Comparison of ENCODE assay signal across 10 mouse cellular contexts in the genomic region with DNA sequence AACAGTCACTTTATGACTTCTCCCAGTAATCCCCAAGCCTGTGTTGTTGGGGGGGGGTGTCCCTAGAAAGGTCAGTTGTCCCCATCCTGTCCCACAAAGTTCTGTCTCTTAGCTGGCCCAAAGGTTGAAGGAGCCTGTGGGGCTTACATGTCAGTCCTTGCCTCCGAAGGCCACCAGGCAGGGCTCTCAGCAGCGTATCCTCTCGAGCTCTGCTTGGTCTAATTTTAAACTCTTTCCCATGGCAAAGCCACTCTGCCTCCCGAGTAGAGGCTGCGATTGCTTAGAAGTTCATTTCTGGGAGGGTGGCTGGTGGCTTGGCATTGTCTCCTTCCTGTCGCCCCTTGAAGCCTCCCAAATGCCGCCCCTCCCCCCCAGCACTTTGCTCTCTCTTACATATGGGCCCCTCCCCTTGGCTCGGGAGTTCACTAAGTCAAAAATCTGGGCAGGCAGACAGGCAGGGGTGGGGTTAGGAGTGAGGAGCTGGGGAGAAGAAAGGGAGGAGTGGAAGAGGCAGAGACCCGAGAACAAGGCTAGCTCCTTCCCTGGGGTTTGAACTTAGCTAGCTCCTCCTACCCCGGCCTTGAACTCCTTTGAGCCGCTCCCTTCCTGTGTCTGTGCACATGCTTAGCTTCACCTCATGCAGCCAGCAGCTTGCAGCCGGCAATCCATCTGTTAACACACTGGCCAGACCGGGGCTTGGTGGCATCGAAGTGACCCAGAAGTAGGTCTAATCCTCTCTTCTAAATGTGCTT.
DNase-seq lines count a peak whose midpoint lies in the region; ATAC-seq and TF ChIP-seq lines count a peak whose summit lies in the region.
"Had no signal": no experiment of that assay in that cellular context is flagged by ENCODE, and none has a peak within 500 bp of the region (broad histone marks: within the 10 kb centered on the region; RNA-seq: fewer than 3 reads in every experiment).

No protein-coding gene starts in this region.

- ATAC-seq in hindbrain, embryonic 14.5 days (ENCODE audit: low FRiP score) = peak; percentile 14; the same call in 1 of the 2 replicates
- no peak; the same call in 1 of the 2 replicates for ATAC-seq in neural tube, embryonic 11.5 days (ENCODE audit: insufficient read depth, low FRiP score, low TSS enrichment)

- no peaks in the 10 kb centered on the region for H3K27me3 ChIP-seq in hindbrain, embryonic 14.5 days (ENCODE audit: control insufficient read depth, insufficient read depth, low read length)
- H3K27me3 ChIP-seq in liver, adult 2 months (ENCODE audit: control insufficient read depth, insufficient read depth, low read length) = no peaks in the 10 kb centered on the region
- no peaks in the 10 kb centered on the region for H3K27me3 ChIP-seq in neural tube, embryonic 11.5 days (ENCODE audit: control insufficient read depth, insufficient read depth, low read length)

- peaks cover 48% of the 10 kb centered on the region for H3K4me1 ChIP-seq in hindbrain, embryonic 14.5 days (replicated peaks; ENCODE audit: control insufficient read depth, insufficient read depth, low read length)
- no peaks in the 10 kb centered on the region for H3K4me1 ChIP-seq in liver, adult 2 months (ENCODE audit: control insufficient read depth, insufficient read depth, low read length)
- H3K4me1 ChIP-seq in neural tube, embryonic 11.5 days (ENCODE audit: control insufficient read depth, insufficient read depth, low read length) = peaks cover 35% of the 10 kb centered on the region

- no peak overlapping the region for H3K9ac ChIP-seq in hindbrain, embryonic 14.5 days
- no peak overlapping the region for H3K9ac ChIP-seq in liver, adult 2 months (ENCODE audit: low read depth, low read length)
- H3K9ac ChIP-seq in neural tube, embryonic 11.5 days (ENCODE audit: low read length) = peak overlapping the region; percentile 36; the same call in 1 of the 2 replicates
- H3K9ac ChIP-seq: liver, embryonic 14.5 days had no signal

- no peak for TF ChIP-seq POLR2A in brain, embryonic 14.5 days (IDR thresholded peaks at IDR 0.05; ENCODE audit: borderline replicate concordance, extremely low read depth, insufficient read depth, insufficient read length, poor library complexity, severe bottlenecking)
- TF ChIP-seq POLR2A in liver, adult 2 months (IDR thresholded peaks at IDR 0.05; ENCODE audit: extremely low read depth, insufficient read depth, low read length) = no peak

- no peak for TF ChIP-seq CTCF in brain, embryonic 14.5 days (IDR thresholded peaks at IDR 0.05; ENCODE audit: borderline replicate concordance, extremely low read depth, insufficient read depth, insufficient read length)
- TF ChIP-seq CTCF in gastrocnemius, adult 2 months (IDR thresholded peaks at IDR 0.05) = peak; percentile 14; the same call in 1 of the 2 replicates
- no peak for TF ChIP-seq CTCF in liver, adult 2 months (IDR thresholded peaks at IDR 0.05; ENCODE audit: low read depth, low read length)

- DNase-seq in CD4-positive helper T cell, adult 2 months (ENCODE audit: low read depth, low spot score) = peak; percentile 4
- DNase-seq in brain, embryonic 14.5 days (ENCODE audit: low read depth) = peak; percentile 68
- DNase-seq in gastrocnemius, adult 2 months = peak; percentile 88
- no peak for DNase-seq in hindbrain, embryonic 14.5 days (ENCODE audit: low spot score)
- peak; percentile 7 for DNase-seq in liver, adult 2 months (ENCODE audit: extremely low read depth, low read depth, low spot score)
- DNase-seq in neural tube, embryonic 11.5 days (ENCODE audit: low spot score) = peak; percentile 67
- DNase-seq in urinary bladder, postnatal 10 days (ENCODE audit: low spot score) = peak; percentile 26
- DNase-seq in B cell, adult 2 months = no peak

- H3K27ac ChIP-seq in gastrocnemius, adult 2 months = peak overlapping the region; percentile 91
- H3K27ac ChIP-seq in hindbrain, embryonic 14.5 days = no peak overlapping the region
- no peak overlapping the region for H3K27ac ChIP-seq in liver, adult 2 months (replicated peaks; ENCODE audit: insufficient read depth, low read depth, low read length)
- H3K27ac ChIP-seq in neural tube, embryonic 11.5 days (ENCODE audit: low read depth, low read length) = 0 out of 2 replicates have a peak overlapping the region, but pooled peaks have one; percentile 46
- H3K27ac ChIP-seq: liver, embryonic 14.5 days had no signal

- no peaks in the 10 kb centered on the region for H3K9me3 ChIP-seq in hindbrain, embryonic 14.5 days (ENCODE audit: control insufficient read depth, low read length)
- no peaks in the 10 kb centered on the region for H3K9me3 ChIP-seq in neural tube, embryonic 11.5 days (ENCODE audit: control insufficient read depth, low read length)

- intact Hi-C loops in gastrocnemius, adult 2 months (cut with DNase I) = no loop called here

- 17% methylated on average over 14 of the region's 14 CpGs for WGBS in hindbrain, embryonic 14.5 days
- WGBS in liver, adult 2 months = 39% methylated on average over 14 of the region's 14 CpGs
- 8% methylated on average over 14 of the region's 14 CpGs for whole genome bisulfite sequencing in neural tube, embryonic 11.5 days

- H3K4me2 ChIP-seq in hindbrain, embryonic 14.5 days (replicated peaks) = 0 out of 2 replicates have a peak overlapping the region, but pooled peaks have one; percentile 15
- peak overlapping the region; percentile 22; the same call in 1 of the 2 replicates for H3K4me2 ChIP-seq in neural tube, embryonic 11.5 days (ENCODE audit: low read depth)

- H3K79me2 ChIP-seq in liver, adult 2 months (ENCODE audit: control insufficient read depth, insufficient read depth, low read length) = no peaks in the 10 kb centered on the region

- H3K4me3 ChIP-seq in gastrocnemius, adult 2 months = peak overlapping the region; percentile 58
- H3K4me3 ChIP-seq in hindbrain, embryonic 14.5 days (replicated peaks; ENCODE audit: low read length) = no peak overlapping the region
- no peak overlapping the region for H3K4me3 ChIP-seq in liver, adult 2 months (ENCODE audit: insufficient read depth, low read depth, low read length)
- H3K4me3 ChIP-seq in neural tube, embryonic 11.5 days (ENCODE audit: low read depth, low read length) = no peak overlapping the region

- H3K36me3 ChIP-seq in hindbrain, embryonic 14.5 days (replicated peaks; ENCODE audit: control insufficient read depth, insufficient read depth) = no peaks in the 10 kb centered on the region
- H3K36me3 ChIP-seq in liver, adult 2 months (ENCODE audit: control insufficient read depth, insufficient read depth, low read length) = no peaks in the 10 kb centered on the region
- no peaks in the 10 kb centered on the region for H3K36me3 ChIP-seq in neural tube, embryonic 11.5 days (ENCODE audit: control insufficient read depth, insufficient read depth, low read length)
- H3K36me3 ChIP-seq: G1E had no signal

Comparison
In these comparisons a context has a peak if more than half of its experiments do, and no peak if none do; other contexts are left out.
1. DNase-seq: peak in CD4-positive helper T cell, adult 2 months (single experiment), brain, embryonic 14.5 days (single experiment), gastrocnemius, adult 2 months (single experiment), liver, adult 2 months (single experiment), neural tube, embryonic 11.5 days (single experiment) and urinary bladder, postnatal 10 days (single experiment); none in hindbrain, embryonic 14.5 days (single experiment) and B cell, adult 2 months (0 of 2).
2. H3K27ac ChIP-seq: peak in gastrocnemius, adult 2 months (single experiment) and neural tube, embryonic 11.5 days (single experiment); none in hindbrain, embryonic 14.5 days (single experiment) and liver, adult 2 months (single experiment).